Mouse (Mus musculus): Measurements from ENCODE around the gene Usp34.
"Not testable (repeated sequence)": the region's sequence is repeated elsewhere in the genome, so short reads cannot be mapped to it uniquely, and the experiment has no call there.

Gene Usp34

GRCm38 (mm10) chr11:23357226-23357625, 50.5 kb downstream of the Usp34 start:
- DNase-seq (ENCODE audit: extremely low read depth, low read depth) = peak; percentile 41

GRCm38 (mm10) chr11:23359687-23360235, 53.1 kb downstream of the Usp34 start:
- not testable (repeated sequence) for DNase-seq (ENCODE audit: extremely low read depth, low read depth)

GRCm38 (mm10) chr11:23362305-23362704, 55.6 kb downstream of the Usp34 start:
- no peak for DNase-seq (ENCODE audit: extremely low read depth, low read depth)

- DNase-seq (ENCODE audit: extremely low read depth, low read depth) = no peak
Measured at GRCm38 (mm10) chr11:23364348-23364747, 57.7 kb downstream of the Usp34 start.

GRCm38 (mm10) chr11:23372032-23372431, 65.3 kb downstream of the Usp34 start:
- DNase-seq (ENCODE audit: extremely low read depth, low read depth) = no peak

- no peak for DNase-seq (ENCODE audit: extremely low read depth, low read depth)
Measured at GRCm38 (mm10) chr11:23372490-23372889, 65.8 kb downstream of the Usp34 start.

GRCm38 (mm10) chr11:23380055-23380454, 73.4 kb downstream of the Usp34 start:
- DNase-seq (ENCODE audit: extremely low read depth, low read depth) = no peak

GRCm38 (mm10) chr11:23380595-23380994, 73.9 kb downstream of the Usp34 start:
- no peak for DNase-seq (ENCODE audit: extremely low read depth, low read depth)

- no peak for DNase-seq (ENCODE audit: extremely low read depth, low read depth)
Measured at GRCm38 (mm10) chr11:23382787-23383186, 76.1 kb downstream of the Usp34 start.

- DNase-seq (ENCODE audit: extremely low read depth, low read depth) = no peak
Measured at GRCm38 (mm10) chr11:23389649-23390048, 83.0 kb downstream of the Usp34 start.

- no peak for DNase-seq (ENCODE audit: extremely low read depth, low read depth)
Measured at GRCm38 (mm10) chr11:23392567-23392966, 85.9 kb downstream of the Usp34 start.

- DNase-seq (ENCODE audit: extremely low read depth, low read depth) = no peak
Measured at GRCm38 (mm10) chr11:23396608-23397007, 89.9 kb downstream of the Usp34 start.

- no peak for DNase-seq (ENCODE audit: extremely low read depth, low read depth)
Measured at GRCm38 (mm10) chr11:23400978-23401776, 94.5 kb downstream of the Usp34 start.

- DNase-seq (ENCODE audit: extremely low read depth, low read depth) = no peak
Measured at GRCm38 (mm10) chr11:23428301-23428700, 121.6 kb downstream of the Usp34 start.

GRCm38 (mm10) chr11:23430013-23430412, 123.3 kb downstream of the Usp34 start:
- DNase-seq (ENCODE audit: extremely low read depth, low read depth) = no peak

GRCm38 (mm10) chr11:23436076-23436475, 129.4 kb downstream of the Usp34 start:
- DNase-seq (ENCODE audit: extremely low read depth, low read depth) = no peak

- not testable (repeated sequence) for DNase-seq (ENCODE audit: extremely low read depth, low read depth)
Measured at GRCm38 (mm10) chr11:23465862-23466261, 159.2 kb downstream of the Usp34 start.

- no peak for DNase-seq (ENCODE audit: extremely low read depth, low read depth)
Measured at GRCm38 (mm10) chr11:23489955-23490354, 183.3 kb downstream of the Usp34 start.

GRCm38 (mm10) chr11:23492048-23492790, 185.5 kb downstream of the Usp34 start:
- no peak for DNase-seq (ENCODE audit: extremely low read depth, low read depth)

GRCm38 (mm10) chr11:23495231-23495630, 188.5 kb downstream of the Usp34 start:
- no peak for DNase-seq (ENCODE audit: extremely low read depth, low read depth)

- DNase-seq (ENCODE audit: extremely low read depth, low read depth) = no peak
Measured at GRCm38 (mm10) chr11:23496661-23497060, 190.0 kb downstream of the Usp34 start.

GRCm38 (mm10) chr11:23497335-23497717, 190.6 kb downstream of the Usp34 start:
- peak; percentile 40 for DNase-seq (ENCODE audit: extremely low read depth, low read depth)
